Mouse (Mus musculus) testis, adult 2 months (tissue): ENCODE measurements around the gene Ccnb1. TPM values are rescaled to one million over a fixed set of nuclear protein-coding genes. Genes with fewer than 3 reads are reported as not detected.

ENCODE experiments used
- H3K27ac ChIP-seq: fragments of 200-500 bp; 2 replicates; pipeline ENCODE4 v1.5.1; 2012; ENCODE audit warnings: low read depth, low read length; ENCODE audit not compliant: control insufficient read depth, insufficient read depth
- H3K27me3 ChIP-seq: fragments of 200-500 bp; 2 replicates; pipeline ENCODE4 v1.6.1; 2012; ENCODE audit warnings: mild to moderate bottlenecking, low read length, moderate library complexity; ENCODE audit not compliant: control insufficient read depth, insufficient read depth
- H3K36me3 ChIP-seq: fragments of 200-500 bp; 2 replicates; pipeline ENCODE4 v1.6.1; 2012; ENCODE audit warnings: mild to moderate bottlenecking, low read length; ENCODE audit not compliant: control insufficient read depth, insufficient read depth
- H3K4me1 ChIP-seq: fragments of 200-500 bp; 2 replicates; pipeline ENCODE4 v1.6.1; 2012; ENCODE audit warnings: low read length; ENCODE audit not compliant: control insufficient read depth, insufficient read depth
- H3K4me3 ChIP-seq: fragments of 200-500 bp; 2 replicates; pipeline ENCODE4 v1.5.1; 2012; ENCODE audit warnings: low read depth, mild to moderate bottlenecking, low read length, moderate library complexity, mixed read lengths; ENCODE audit not compliant: control insufficient read depth
- CTCF ChIP-seq: fragments of 200-500 bp; IDR thresholded peaks from 2 replicates; pipeline ENCODE4 v1.5.1; 2012; ENCODE audit warnings: low read depth, mild to moderate bottlenecking, inconsistent platforms, low read length, moderate library complexity; ENCODE audit not compliant: control insufficient read depth, insufficient read depth, insufficient replicate concordance
- POLR2A ChIP-seq: fragments of 200-500 bp; IDR thresholded peaks from 2 replicates; pipeline ENCODE4 v1.6.1; 2012; ENCODE audit warnings: low read depth, mild to moderate bottlenecking, inconsistent platforms, low read length, moderate library complexity; ENCODE audit not compliant: control insufficient read depth
- polyA plus RNA-seq: library from polyadenylated mRNA; depleted of rRNA; stranded (reverse); fragments of >200 nt; gene quantifications from 2 replicates; pipeline ENCODE4 v1.2.3, GENCODE M21; 2012

Ccnb1 gene
- polyA plus RNA-seq, 1 experiment, result 41.6 TPM

- no peaks in the 10 kb centered on the region for H3K4me1 ChIP-seq
- no peaks in the 10 kb centered on the region for H3K27me3 ChIP-seq
- H3K36me3 ChIP-seq, result no peaks in the 10 kb centered on the region
- no peak overlapping the region for H3K27ac ChIP-seq
- peak overlapping the region; percentile 6; the same call in 1 of the 2 replicates for H3K4me3 ChIP-seq
- no peak for TF ChIP-seq CTCF
Observed at GRCm38 (mm10) chr13:100755329-100755728, 31.0 kb downstream of the Ccnb1 start.

GRCm38 (mm10) chr13:100754186-100754585, 32.2 kb downstream of the Ccnb1 start:
- no peaks in the 10 kb centered on the region for H3K4me1 ChIP-seq
- H3K4me3 ChIP-seq, result no peak overlapping the region
- no peaks in the 10 kb centered on the region for H3K36me3 ChIP-seq
- no peak for TF ChIP-seq POLR2A
- TF ChIP-seq CTCF, result no peak
- no peak overlapping the region for H3K27ac ChIP-seq
- H3K27me3 ChIP-seq, result no peaks in the 10 kb centered on the region

GRCm38 (mm10) chr13:100753011-100753410, 33.4 kb downstream of the Ccnb1 start:
- Histone ChIP-seq H3K4me1 (no peaks in the 10 kb centered on the region), H3K27ac (no peak overlapping the region), H3K4me3 (no peak overlapping the region), H3K36me3 (no peaks in the 10 kb centered on the region), H3K27me3 (no peaks in the 10 kb centered on the region)
- no peak for TF ChIP-seq POLR2A
- TF ChIP-seq CTCF, result no peak

- no peaks in the 10 kb centered on the region for H3K4me1 ChIP-seq
- no peaks in the 10 kb centered on the region for H3K36me3 ChIP-seq
- H3K27me3 ChIP-seq, result no peaks in the 10 kb centered on the region
- no peak overlapping the region for H3K4me3 ChIP-seq
- H3K27ac ChIP-seq, result no peak overlapping the region
- TF ChIP-seq CTCF (no peak), POLR2A (no peak)
Observed at GRCm38 (mm10) chr13:100752529-100752928, 33.8 kb downstream of the Ccnb1 start.

GRCm38 (mm10) chr13:100751402-100751801, 35.0 kb downstream of the Ccnb1 start:
- Histone ChIP-seq H3K4me1 (no peaks in the 10 kb centered on the region), H3K27ac (no peak overlapping the region), H3K4me3 (no peak overlapping the region), H3K36me3 (no peaks in the 10 kb centered on the region), H3K27me3 (no peaks in the 10 kb centered on the region)
- TF ChIP-seq POLR2A (no peak), CTCF (no peak)

GRCm38 (mm10) chr13:100750799-100751198, 35.6 kb downstream of the Ccnb1 start:
- Histone ChIP-seq H3K27me3 (no peaks in the 10 kb centered on the region), H3K27ac (no peak overlapping the region), H3K4me1 (no peaks in the 10 kb centered on the region), H3K36me3 (no peaks in the 10 kb centered on the region), H3K4me3 (no peak overlapping the region)
- TF ChIP-seq POLR2A (no peak), CTCF (no peak)

- no peaks in the 10 kb centered on the region for H3K4me1 ChIP-seq
- H3K4me3 ChIP-seq, result no peak overlapping the region
- H3K27ac ChIP-seq, result no peak overlapping the region
- H3K27me3 ChIP-seq, result no peaks in the 10 kb centered on the region
- TF ChIP-seq CTCF, result no peak
- no peak for TF ChIP-seq POLR2A
- H3K36me3 ChIP-seq, result no peaks in the 10 kb centered on the region
Observed at GRCm38 (mm10) chr13:100748638-100749037, 37.7 kb downstream of the Ccnb1 start.

- H3K36me3 ChIP-seq, result no peaks in the 10 kb centered on the region
- no peaks in the 10 kb centered on the region for H3K27me3 ChIP-seq
- no peaks in the 10 kb centered on the region for H3K4me1 ChIP-seq
- no peak overlapping the region for H3K27ac ChIP-seq
- H3K4me3 ChIP-seq, result no peak overlapping the region
- no peak for TF ChIP-seq POLR2A
- TF ChIP-seq CTCF, result no peak
Observed at GRCm38 (mm10) chr13:100746090-100746489, 40.3 kb downstream of the Ccnb1 start.

GRCm38 (mm10) chr13:100744036-100744744, 42.2 kb downstream of the Ccnb1 start, which contains the start of gene Mrps36:
Gene Mrps36 (minus strand): TSS chr13:100744659.
- H3K4me1 ChIP-seq, result no peaks in the 10 kb centered on the region
- peak within 1 kb of the TSS; percentile 96 for H3K27ac ChIP-seq
- H3K27me3 ChIP-seq, result no peaks in the 10 kb centered on the region
- no peaks in the 10 kb centered on the region for H3K36me3 ChIP-seq
- H3K4me3 ChIP-seq, result peak within 1 kb of the TSS; percentile 100
- TF ChIP-seq CTCF, result 0 out of 2 replicates have a peak, but pooled peaks have one; percentile 1
- peak; percentile 56 for TF ChIP-seq POLR2A
